Mouse (Mus musculus): ENCODE measurements around the gene Tnfrsf22.
A peak's percentile ranks its signal among the peaks of the same experiment; 100 is the strongest.

Tnfrsf22 gene

GRCm38 (mm10) chr7:143631503-143631902 is 18.0 kb downstream of the Tnfrsf22 start:
- no peak for DNase-seq (ENCODE audit: low read depth, low spot score)

GRCm38 (mm10) chr7:143629501-143629900 is 20.0 kb downstream of the Tnfrsf22 start:
- DNase-seq (ENCODE audit: low read depth, low spot score) = no peak

DNA sequence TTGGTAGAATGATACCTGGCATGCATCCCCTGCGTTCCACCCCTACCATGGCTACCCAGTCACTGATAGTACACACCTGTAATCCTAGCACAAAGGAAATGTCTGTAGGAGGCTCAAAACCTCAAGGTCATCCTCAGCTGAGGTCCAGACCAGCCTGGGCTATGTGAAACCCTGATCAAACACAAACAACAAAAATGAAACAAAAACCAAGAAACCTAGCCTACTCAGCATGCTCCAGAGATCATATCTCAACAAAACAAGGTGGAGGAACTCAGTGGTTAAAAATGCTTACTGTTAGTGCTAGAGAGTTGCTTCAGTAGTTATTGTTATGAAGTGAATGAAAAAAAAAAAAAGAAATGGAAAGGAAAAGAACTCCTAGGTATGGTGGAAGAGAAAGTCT is 20.9 kb downstream of the Tnfrsf22 start, which contains the start of gene Tnfrsf26:
Gene Tnfrsf26, minus strand, starts transcription at position 183 of the 400 bp plus-strand sequence.
- no peak for DNase-seq (ENCODE audit: low read depth, low spot score)

DNA sequence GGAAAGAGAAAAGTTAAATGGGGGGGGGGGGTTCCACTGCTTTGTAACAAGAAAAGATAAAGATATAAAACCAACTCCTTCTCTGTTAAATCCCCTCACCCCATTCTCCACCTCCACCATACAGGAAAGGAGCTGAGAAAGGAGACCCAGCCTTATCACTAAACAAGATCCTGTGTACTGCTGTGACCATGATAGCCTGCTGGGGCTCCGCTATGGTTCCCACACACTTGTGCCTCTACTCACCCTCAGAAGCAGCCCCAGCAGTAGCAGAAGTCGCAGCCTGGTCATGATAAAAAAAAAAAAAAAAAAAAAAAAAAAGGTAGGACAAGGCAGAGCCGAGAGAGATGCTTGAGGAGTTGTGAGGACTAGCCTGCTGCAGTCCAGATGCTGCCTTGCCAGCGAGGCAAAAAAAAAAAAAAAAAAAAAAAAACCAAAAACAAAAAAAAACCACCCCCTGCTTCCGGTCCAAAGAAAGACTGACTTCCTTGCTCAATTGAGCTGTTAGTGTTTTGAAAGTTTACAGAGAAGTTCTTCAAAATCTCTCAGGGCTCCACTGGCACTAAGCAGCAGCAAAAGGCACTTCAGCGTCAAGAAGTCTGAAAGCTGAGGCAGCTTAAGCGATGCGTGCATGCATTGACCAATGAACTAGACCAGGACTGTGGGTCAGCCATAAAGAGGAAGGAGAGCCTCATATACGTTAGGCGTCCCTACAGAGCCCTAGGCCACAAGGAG is 21.7 kb downstream of the Tnfrsf22 start:
- DNase-seq (ENCODE audit: low read depth, low spot score) = no peak

DNA sequence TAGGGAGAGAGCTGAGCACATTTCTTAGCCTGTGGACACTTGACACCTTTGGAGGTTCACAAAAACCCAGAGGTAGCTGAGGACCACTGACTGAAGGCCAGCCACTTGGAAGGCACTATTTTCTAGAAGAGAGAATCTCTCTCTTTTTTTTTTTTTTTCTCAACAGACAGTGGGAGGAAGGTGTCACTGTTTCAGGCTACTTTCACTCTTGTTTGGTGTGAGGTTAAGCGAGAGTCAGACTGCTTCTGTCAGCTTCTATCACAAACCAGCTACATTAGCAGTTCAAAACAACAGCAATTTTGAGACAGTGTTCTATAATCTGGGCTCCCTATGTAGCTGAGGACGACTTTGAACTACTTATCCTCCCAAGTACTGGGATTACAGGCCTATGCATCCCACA is 23.3 kb downstream of the Tnfrsf22 start:
- DNase-seq (ENCODE audit: low read depth, low spot score) = no peak

- no peak for DNase-seq (ENCODE audit: low read depth, low spot score)
Observed at GRCm38 (mm10) chr7:143625151-143625550, 24.3 kb downstream of the Tnfrsf22 start.

DNA sequence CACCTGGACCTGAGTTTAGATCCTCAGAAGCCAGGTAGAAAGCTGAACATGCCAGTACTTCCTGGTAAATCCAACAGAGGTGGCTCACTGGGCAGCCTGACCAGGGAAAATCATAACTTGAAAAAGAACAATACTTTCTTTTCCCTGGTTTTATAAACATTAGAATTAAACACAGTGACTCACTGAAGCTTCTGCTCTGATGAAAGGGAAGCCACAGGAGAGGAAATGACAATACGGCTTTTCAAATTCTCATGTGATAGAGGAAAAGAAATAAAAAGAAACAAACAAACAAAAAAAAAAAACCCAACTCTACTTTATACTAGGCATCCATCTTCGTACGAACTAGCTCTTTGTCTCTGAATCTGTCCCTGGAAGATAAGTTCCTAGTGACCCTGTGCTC is 24.9 kb downstream of the Tnfrsf22 start:
- no peak for DNase-seq (ENCODE audit: low read depth, low spot score)

DNA sequence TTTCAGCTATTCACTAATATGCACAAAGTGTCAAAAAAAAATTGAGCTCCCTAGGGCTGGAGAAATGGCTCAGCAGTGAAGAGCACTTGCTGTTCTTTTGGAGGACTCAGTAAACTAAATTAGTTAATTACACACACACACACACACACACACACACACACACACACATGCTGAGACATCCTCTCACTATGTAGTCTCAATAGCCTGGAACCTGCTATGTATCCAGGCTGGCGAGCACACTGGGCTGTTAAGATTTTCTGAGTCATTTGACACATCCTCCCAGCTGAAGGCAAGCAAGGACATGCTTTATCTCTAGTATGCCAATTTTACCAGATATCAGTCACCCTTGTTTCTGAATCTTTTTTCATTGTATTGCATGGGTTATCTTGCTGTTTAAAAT is 28.5 kb downstream of the Tnfrsf22 start:
- DNase-seq (ENCODE audit: low read depth, low spot score) = no peak

- no peak for DNase-seq (ENCODE audit: low read depth, low spot score)
Observed at GRCm38 (mm10) chr7:143614404-143615135, 34.9 kb downstream of the Tnfrsf22 start.

GRCm38 (mm10) chr7:143612215-143612614 is 37.2 kb downstream of the Tnfrsf22 start:
- peak; percentile 79 for DNase-seq (ENCODE audit: low read depth, low spot score)

GRCm38 (mm10) chr7:143605321-143605720 is 44.1 kb downstream of the Tnfrsf22 start:
- DNase-seq (ENCODE audit: low read depth, low spot score) = no peak

GRCm38 (mm10) chr7:143604889-143605288 is 44.6 kb downstream of the Tnfrsf22 start:
- DNase-seq (ENCODE audit: low read depth, low spot score) = no peak

- peak; percentile 65 for DNase-seq (ENCODE audit: low read depth, low spot score)
Observed at GRCm38 (mm10) chr7:143601705-143602104, 47.8 kb downstream of the Tnfrsf22 start.

GRCm38 (mm10) chr7:143600231-143600740 is 49.2 kb downstream of the Tnfrsf22 start:
- no peak for DNase-seq (ENCODE audit: low read depth, low spot score)

GRCm38 (mm10) chr7:143599428-143600230 is 49.8 kb downstream of the Tnfrsf22 start, which contains the start of gene Cars:
Gene Cars, minus strand, starts transcription at chr7:143600090.
- DNase-seq (ENCODE audit: low read depth, low spot score) = peak; percentile 99

GRCm38 (mm10) chr7:143594865-143595264 is 54.6 kb downstream of the Tnfrsf22 start:
- DNase-seq (ENCODE audit: low read depth, low spot score) = no peak

DNA sequence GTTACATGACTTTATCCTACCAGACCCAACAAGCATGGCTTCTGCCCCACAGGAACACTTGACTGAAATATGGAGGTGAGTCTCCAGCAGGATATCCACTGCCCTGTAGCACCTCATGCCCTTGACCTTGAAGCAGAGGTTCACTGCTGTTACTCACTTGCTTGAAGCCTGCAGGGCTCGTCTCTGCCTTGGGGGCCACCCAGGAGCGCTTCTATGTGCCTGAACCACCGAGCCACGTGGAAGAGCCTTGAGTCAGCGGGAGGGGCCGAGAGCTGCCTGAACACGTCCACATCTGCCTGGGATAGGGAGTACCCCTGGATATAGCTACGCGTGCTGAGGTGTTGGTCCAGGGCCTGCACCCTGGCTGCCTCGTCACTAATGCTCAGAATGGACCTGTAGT is 57.2 kb downstream of the Tnfrsf22 start:
- peak; percentile 69 for DNase-seq (ENCODE audit: low read depth, low spot score)

DNA sequence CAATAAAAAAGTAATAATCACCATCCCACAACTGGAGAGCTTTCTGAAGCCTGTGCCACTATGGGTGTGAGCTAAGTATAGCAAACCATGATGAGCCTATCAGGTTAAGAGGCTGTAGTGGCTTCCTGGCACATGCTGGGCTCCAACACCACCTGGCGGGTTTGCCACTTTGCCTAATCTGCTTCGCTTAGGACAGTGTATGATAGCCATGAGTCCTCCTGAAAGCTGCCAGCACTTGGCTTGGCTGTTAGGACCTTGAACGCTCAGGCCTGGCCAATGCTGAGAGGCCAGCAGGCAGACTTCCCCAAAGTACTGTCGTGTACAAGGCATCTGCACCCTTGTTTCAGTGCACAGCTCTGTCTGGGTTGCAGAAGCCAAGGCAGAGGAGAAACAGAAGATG is 61.5 kb downstream of the Tnfrsf22 start:
- DNase-seq (ENCODE audit: low read depth, low spot score) = no peak

GRCm38 (mm10) chr7:143587586-143587985 is 61.9 kb downstream of the Tnfrsf22 start:
- peak; percentile 63 for DNase-seq (ENCODE audit: low read depth, low spot score)

Data from ZHBTc4 (cell line).